In genomic region chr10:117045175-117046056, GRCm38 (mm10) we compare ENCODE assay signal across 8 mouse cellular contexts. TPM values are rescaled to one million over a fixed set of nuclear protein-coding genes. Genes with fewer than 3 reads are reported as not detected.
A peak's percentile ranks its signal among the peaks of the same experiment; 100 is the strongest.
DNase-seq lines count a peak whose midpoint lies in the region; ATAC-seq lines count a peak whose summit lies in the region.

Gene Lrrc10 (plus strand): TSS chr10:117045341.

- H3K4me3 ChIP-seq in embryonic facial prominence, embryonic 15.5 days (replicated peaks) = peak within 1 kb of the TSS; percentile 11; the same call in 1 of the 2 replicates
- H3K4me3 ChIP-seq in hindbrain, embryonic 11.5 days (ENCODE audit: low read depth, low read length) = no peak within 1 kb of the TSS
- no peak within 1 kb of the TSS for H3K4me3 ChIP-seq in liver, embryonic 15.5 days (replicated peaks)

- H3K4me2 ChIP-seq in embryonic facial prominence, embryonic 15.5 days (replicated peaks) = peak within 1 kb of the TSS; percentile 39
- 0 out of 2 replicates have a peak within 1 kb of the TSS, but pooled peaks have one; percentile 7 for H3K4me2 ChIP-seq in hindbrain, embryonic 11.5 days (replicated peaks; ENCODE audit: low read depth, low read length)
- peak within 1 kb of the TSS; percentile 19; the same call in 1 of the 2 replicates for H3K4me2 ChIP-seq in liver, embryonic 15.5 days

- H3K36me3 ChIP-seq in embryonic facial prominence, embryonic 15.5 days = peaks cover 8% of the 10 kb centered on the region
- no peaks in the 10 kb centered on the region for H3K36me3 ChIP-seq in hindbrain, embryonic 11.5 days (ENCODE audit: control insufficient read depth, insufficient read depth, low read length)
- peaks cover 17% of the 10 kb centered on the region for H3K36me3 ChIP-seq in liver, embryonic 15.5 days (replicated peaks)

- H3K4me1 ChIP-seq in embryonic facial prominence, embryonic 15.5 days = peaks cover 14% of the 10 kb centered on the region
- no peaks in the 10 kb centered on the region for H3K4me1 ChIP-seq in hindbrain, embryonic 11.5 days (replicated peaks; ENCODE audit: control insufficient read depth, insufficient read depth, low read length)
- peaks cover 7% of the 10 kb centered on the region for H3K4me1 ChIP-seq in liver, embryonic 15.5 days (replicated peaks)

- no peaks in the 10 kb centered on the region for H3K27me3 ChIP-seq in embryonic facial prominence, embryonic 15.5 days
- no peaks in the 10 kb centered on the region for H3K27me3 ChIP-seq in hindbrain, embryonic 11.5 days (ENCODE audit: control insufficient read depth, insufficient read depth, low read length)
- H3K27me3 ChIP-seq in liver, embryonic 15.5 days = peaks cover 14% of the 10 kb centered on the region

- no peaks in the 10 kb centered on the region for H3K9me3 ChIP-seq in embryonic facial prominence, embryonic 15.5 days (replicated peaks)
- H3K9me3 ChIP-seq in hindbrain, embryonic 11.5 days (ENCODE audit: control insufficient read depth, low read length) = no peaks in the 10 kb centered on the region
- H3K9me3 ChIP-seq in liver, embryonic 15.5 days (replicated peaks) = no peaks in the 10 kb centered on the region

- peak; percentile 24 for DNase-seq in right cerebral cortex, adult 18-20 months
- no peak for DNase-seq in right cerebral cortex, postnatal 4 days
- peak; percentile 36 for DNase-seq in hindbrain, embryonic 11.5 days (ENCODE audit: low spot score)
- no peak for DNase-seq in spleen, postnatal 4 days (ENCODE audit: low spot score in 2 of 2)
- DNase-seq in frontal cortex, postnatal 25 days (ENCODE audit: low spot score in 2 of 2) = no peak
- no peak for DNase-seq in retina, postnatal 1 day

- 0 out of 2 replicates have a peak within 1 kb of the TSS, but pooled peaks have one; percentile 12 for H3K9ac ChIP-seq in embryonic facial prominence, embryonic 15.5 days
- no peak within 1 kb of the TSS for H3K9ac ChIP-seq in hindbrain, embryonic 11.5 days (ENCODE audit: low read depth, low read length)
- H3K9ac ChIP-seq in liver, embryonic 15.5 days = no peak within 1 kb of the TSS

- no peak within 1 kb of the TSS for H3K27ac ChIP-seq in embryonic facial prominence, embryonic 15.5 days (replicated peaks)
- no peak within 1 kb of the TSS for H3K27ac ChIP-seq in hindbrain, embryonic 11.5 days (ENCODE audit: low read depth, low read length)
- H3K27ac ChIP-seq in liver, embryonic 15.5 days (replicated peaks) = no peak within 1 kb of the TSS

- no peak for ATAC-seq in embryonic facial prominence, embryonic 15.5 days (ENCODE audit: insufficient number of reproducible peaks, low FRiP score, low TSS enrichment, low read depth)
- peak; percentile 45; the same call in 1 of the 2 replicates for ATAC-seq in hindbrain, embryonic 11.5 days (ENCODE audit: low FRiP score)
- no peak for ATAC-seq in liver, embryonic 15.5 days (ENCODE audit: insufficient read depth)

- WGBS in embryonic facial prominence, embryonic 15.5 days = 43% methylated on average over 40 of the region's 40 CpGs
- WGBS in hindbrain, embryonic 11.5 days = 46% methylated on average over 40 of the region's 40 CpGs
- WGBS in liver, embryonic 15.5 days (ENCODE audit: insufficient replicate concordance) = 49% methylated on average over 40 of the region's 40 CpGs

RNA-seq across cellular contexts. Expression of gene Lrrc10, which starts in this region (rescaled TPM):
- polyA plus RNA-seq in embryonic facial prominence, embryonic 15.5 days (2015; fragmentation: Nextera tagmentation; extraction: Ambion mirVana) = 0.11 TPM in 1 of 2 replicates, not detected in the other
- polyA plus RNA-seq in hindbrain, embryonic 11.5 days (2014; fragmentation: Nextera tagmentation; extraction: Ambion mirVana) = 0.12 TPM in 1 of 2 replicates, not detected in the other
- polyA plus RNA-seq in liver, embryonic 15.5 days (2015; fragmentation: Nextera tagmentation; extraction: Ambion mirVana) = not detected in 2 replicates

Comparison
In these comparisons a context has a peak if more than half of its experiments do, and no peak if none do; other contexts are left out.
1. Peak in DNase-seq, ATAC-seq and H3K4me2 ChIP-seq in hindbrain, embryonic 11.5 days; RNA of the gene not detected or under 1 TPM.